Mouse (Mus musculus) limb, embryonic 14.5 days (tissue): ENCODE data around the gene Eif5b. TPM values are rescaled to one million over a fixed set of nuclear protein-coding genes. Genes with fewer than 3 reads are reported as not detected.

Experiments used
- ATAC-seq: fragments of 200-750 bp; cut with Nextera tagmentation; 2 replicates; pipeline ENCODE4 v1.8.0; 2017; ENCODE audit warnings: low read depth, moderate number of reproducible peaks, moderate TSS enrichment; ENCODE audit not compliant: low FRiP score
- DNase-seq: peaks from one replicate; pipeline ENCODE4 v3.0.0-alpha.2; 2015; ENCODE audit warnings: low spot score
- H3K27ac ChIP-seq: fragments of 300-500 bp; sonication (generic); replicated peaks from 2 replicates; pipeline ENCODE4 v1.5.1; 2014; ENCODE audit warnings: low read depth, mild to moderate bottlenecking, low read length, moderate library complexity, mixed read lengths
- H3K27me3 ChIP-seq: fragments of 300-500 bp; sonication (generic); 2 replicates; pipeline ENCODE4 v1.6.1; 2014; ENCODE audit warnings: low read length, mixed read lengths; ENCODE audit not compliant: control insufficient read depth, insufficient read depth
- H3K36me3 ChIP-seq: fragments of 300-500 bp; sonication (generic); 2 replicates; pipeline ENCODE4 v1.6.1; 2014; ENCODE audit warnings: mild to moderate bottlenecking, low read length, moderate library complexity, mixed read lengths; ENCODE audit not compliant: control insufficient read depth, insufficient read depth
- H3K4me1 ChIP-seq: fragments of 300-500 bp; sonication (generic); 2 replicates; pipeline ENCODE4 v1.6.1; 2014; ENCODE audit warnings: antibody characterized with exemption, low read length, mixed read lengths; ENCODE audit not compliant: control insufficient read depth, insufficient read depth
- H3K4me2 ChIP-seq: fragments of 300-500 bp; sonication (generic); replicated peaks from 2 replicates; pipeline ENCODE4 v1.6.1; 2014; ENCODE audit warnings: low read depth, mild to moderate bottlenecking, low read length, moderate library complexity; ENCODE audit not compliant: severe bottlenecking
- H3K4me3 ChIP-seq: fragments of 300-500 bp; sonication (generic); replicated peaks from 2 replicates; pipeline ENCODE4 v1.5.1; 2014; ENCODE audit warnings: low read length
- H3K9ac ChIP-seq: fragments of 300-500 bp; sonication (generic); 2 replicates; pipeline ENCODE4 v1.6.1; 2014; ENCODE audit warnings: mild to moderate bottlenecking, low read depth, low read length, moderate library complexity; ENCODE audit not compliant: severe bottlenecking
- H3K9me3 ChIP-seq: fragments of 300-500 bp; sonication (generic); 2 replicates; pipeline ENCODE4 v1.6.1; 2016; ENCODE audit warnings: low read length; ENCODE audit not compliant: control insufficient read depth
- POLR2A ChIP-seq: fragments of 200-500 bp; IDR thresholded peaks from 2 replicates; pipeline ENCODE4 v1.8.0; 2012; ENCODE audit warnings: inconsistent platforms, mild to moderate bottlenecking, moderate library complexity, borderline replicate concordance; ENCODE audit not compliant: insufficient read depth, insufficient read length; ENCODE audit errors: extremely low read depth
- WGBS: fragments of 180-500 bp; shearing (Covaris S2); extraction: QIAGEN DNeasy Blood & Tissue Kit; methylation state at CpG from one replicate; pipeline ENCODE4 v1.1.7; 2014; 5-methylcytosine and 5-hydroxymethylcytosine counted together
- polyA plus RNA-seq, 2 experiments: library from polyadenylated mRNA; depleted of rRNA in 1 of 2; stranded (reverse) in 1 of 2; unstranded in 1 of 2; fragments of >200 nt; fragmentation: Nextera tagmentation in 1 of 2; extraction: Ambion mirVana in 1 of 2; gene quantifications; 2 replicates each; pipeline versions ENCODE4 v1.2.1 to v1.2.3; 2012 to 2014

Gene Eif5b
- polyA plus RNA-seq, 2 experiments = 28.2 to 35.3 TPM

DNA sequence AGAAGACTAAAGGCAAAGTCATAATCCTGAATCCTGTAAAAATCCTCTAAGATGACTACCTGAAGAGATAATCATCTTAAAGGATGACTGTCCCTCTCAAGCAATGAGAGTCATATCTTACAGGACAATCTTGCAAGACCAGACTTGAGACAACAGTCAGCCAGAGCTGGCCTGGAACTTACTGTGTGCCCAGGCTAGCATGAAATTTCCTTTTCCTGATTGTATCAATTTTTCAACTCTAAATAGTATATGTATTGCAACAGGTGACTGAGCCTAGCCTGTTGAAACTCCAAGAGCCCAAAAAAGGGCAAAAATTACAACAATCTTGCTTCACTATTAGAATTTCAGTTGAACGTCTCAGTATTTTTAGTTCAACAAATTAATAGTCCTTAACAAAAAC is 105.4 kb downstream of the Eif5b start:
- 81% methylated on average over 1 of the region's 1 CpGs for WGBS

DNA sequence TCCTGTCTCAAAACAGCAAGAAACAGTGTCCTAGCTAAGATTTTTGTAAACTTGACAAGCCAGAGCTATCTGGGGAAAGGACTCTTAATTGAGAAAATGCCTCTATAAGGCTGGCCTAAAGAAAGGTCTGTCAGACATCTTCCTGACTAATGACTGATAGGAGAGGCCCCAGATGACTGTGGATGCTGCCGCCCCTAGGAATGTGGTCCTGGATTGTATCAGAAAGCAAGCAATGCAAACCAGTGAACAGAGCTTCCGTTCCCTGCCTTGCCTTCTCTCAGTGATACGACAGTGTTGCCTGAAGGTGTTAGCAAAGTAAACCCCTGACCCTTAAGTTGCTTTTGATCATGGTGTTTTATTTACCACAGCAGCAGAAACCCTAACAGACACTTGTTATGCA is 106.0 kb downstream of the Eif5b start:
- Histone ChIP-seq H3K9ac (no peak overlapping the region), H3K4me2 (no peak overlapping the region), H3K4me1 (no peaks in the 10 kb centered on the region), H3K27me3 (no peaks in the 10 kb centered on the region), H3K27ac (no peak overlapping the region), H3K36me3 (peaks cover 14% of the 10 kb centered on the region), H3K4me3 (no peak overlapping the region), H3K9me3 (no peaks in the 10 kb centered on the region)
- ATAC-seq = no peak
- no peak for DNase-seq
- TF ChIP-seq POLR2A = no peak
- 31% methylated on average over 3 of the region's 3 CpGs for WGBS

More for the DNA sequence above, 105.4 kb downstream of the Eif5b start:
- Histone ChIP-seq H3K4me2 (no peak overlapping the region), H3K4me3 (no peak overlapping the region), H3K27me3 (no peaks in the 10 kb centered on the region), H3K27ac (no peak overlapping the region), H3K9me3 (no peaks in the 10 kb centered on the region), H3K4me1 (no peaks in the 10 kb centered on the region), H3K9ac (no peak overlapping the region), H3K36me3 (peaks cover 19% of the 10 kb centered on the region)
- DNase-seq = no peak
- no peak for ATAC-seq
- no peak for TF ChIP-seq POLR2A

Other genes with a start within 250 kb of the Eif5b start
- 5.1 and 6.1 TPM in 2 replicates for gene Tsga10, start 131.6 kb upstream of the Eif5b start, polyA plus RNA-seq (2012; rRNA removed)
- gene Tsga10, start 131.6 kb upstream of the Eif5b start, polyA plus RNA-seq (2014; fragmentation: Nextera tagmentation; extraction: Ambion mirVana) = 4.9 and 5.2 TPM in 2 replicates
- gene Lipt1, start 126.3 kb upstream of the Eif5b start, polyA plus RNA-seq (2012; rRNA removed) = 4.8 and 6.4 TPM in 2 replicates
- gene Lipt1, start 126.3 kb upstream of the Eif5b start, polyA plus RNA-seq (2014; fragmentation: Nextera tagmentation; extraction: Ambion mirVana) = 8.8 and 9.5 TPM in 2 replicates
- 22.1 and 30.5 TPM in 2 replicates for gene Mitd1, start 107.6 kb upstream of the Eif5b start, polyA plus RNA-seq (2012; rRNA removed)
- 26.8 and 27.6 TPM in 2 replicates for gene Mitd1, start 107.6 kb upstream of the Eif5b start, polyA plus RNA-seq (2014; fragmentation: Nextera tagmentation; extraction: Ambion mirVana)
- 85.0 and 124 TPM in 2 replicates for gene Mrpl30, start 107.5 kb upstream of the Eif5b start, polyA plus RNA-seq (2012; rRNA removed)
- gene Mrpl30, start 107.5 kb upstream of the Eif5b start, polyA plus RNA-seq (2014; fragmentation: Nextera tagmentation; extraction: Ambion mirVana) = 270 and 275 TPM in 2 replicates
- gene Lyg2, start 81.5 kb upstream of the Eif5b start, polyA plus RNA-seq (2012; rRNA removed) = not detected in 2 replicates
- not detected in 2 replicates for gene Lyg2, start 81.5 kb upstream of the Eif5b start, polyA plus RNA-seq (2014; fragmentation: Nextera tagmentation; extraction: Ambion mirVana)
- not detected in 2 replicates for gene Lyg1, start 40.3 kb upstream of the Eif5b start, polyA plus RNA-seq (2012; rRNA removed)
- not detected in 2 replicates for gene Lyg1, start 40.3 kb upstream of the Eif5b start, polyA plus RNA-seq (2014; fragmentation: Nextera tagmentation; extraction: Ambion mirVana)
- gene Txndc9, start 117 bp upstream of the Eif5b start, polyA plus RNA-seq (2012; rRNA removed) = 37.8 and 57.8 TPM in 2 replicates
- gene Txndc9, start 117 bp upstream of the Eif5b start, polyA plus RNA-seq (2014; fragmentation: Nextera tagmentation; extraction: Ambion mirVana) = 129 and 141 TPM in 2 replicates
- gene Rev1, start 131.8 kb downstream of the Eif5b start, polyA plus RNA-seq (2012; rRNA removed) = 26.1 and 29.9 TPM in 2 replicates
- 23.4 and 30.7 TPM in 2 replicates for gene Rev1, start 131.8 kb downstream of the Eif5b start, polyA plus RNA-seq (2014; fragmentation: Nextera tagmentation; extraction: Ambion mirVana)